Mouse (Mus musculus) brain, embryonic 14.5 days (tissue): ENCODE measurements around the gene Serpina3i. TPM values are rescaled to one million over a fixed set of nuclear protein-coding genes. Genes with fewer than 3 reads are reported as not detected.

Experiments used
- DNase-seq: peaks from one replicate; pipeline ENCODE4 v3.0.0-alpha.2; 2011; ENCODE audit warnings: low read depth
- CTCF ChIP-seq: fragments of 200-500 bp; IDR thresholded peaks from 2 replicates; pipeline ENCODE4 v1.5.1; 2012; ENCODE audit warnings: inconsistent platforms, mild to moderate bottlenecking, moderate library complexity, borderline replicate concordance; ENCODE audit not compliant: insufficient read depth, insufficient read length; ENCODE audit errors: extremely low read depth
- POLR2A ChIP-seq: fragments of 200-500 bp; IDR thresholded peaks from 2 replicates; pipeline ENCODE4 v1.6.1; 2012; ENCODE audit warnings: mild to moderate bottlenecking, inconsistent platforms, borderline replicate concordance; ENCODE audit not compliant: poor library complexity, insufficient read depth, insufficient read length, severe bottlenecking; ENCODE audit errors: extremely low read depth
- polyA plus RNA-seq: library from polyadenylated mRNA; depleted of rRNA; stranded (reverse); fragments of >200 nt; gene quantifications from 2 replicates; pipeline ENCODE4 v1.2.3, GENCODE M21; 2012

Serpina3i gene
- polyA plus RNA-seq, 1 experiment = 0.07 TPM

DNA sequence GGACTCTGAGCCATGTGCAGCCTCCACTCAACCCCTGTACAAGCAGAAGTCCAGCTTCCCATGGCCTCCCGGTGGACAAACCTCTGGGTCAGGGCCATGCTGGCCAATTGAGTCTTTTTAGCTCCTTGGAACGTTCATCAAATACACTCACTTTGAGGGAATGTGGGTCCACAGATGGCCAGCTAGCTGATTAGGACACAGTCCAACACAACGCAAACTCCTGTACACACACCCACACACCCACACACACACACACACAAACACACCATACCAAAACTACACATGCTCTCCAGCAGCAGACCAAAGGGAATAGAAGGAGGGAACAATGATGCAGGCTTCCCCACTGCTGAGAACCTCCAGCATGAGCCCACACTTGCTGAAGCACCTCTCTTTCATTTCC is 17.3 kb upstream of the Serpina3i start:
- TF ChIP-seq POLR2A = no peak
- no peak for TF ChIP-seq CTCF
- no peak for DNase-seq

DNA sequence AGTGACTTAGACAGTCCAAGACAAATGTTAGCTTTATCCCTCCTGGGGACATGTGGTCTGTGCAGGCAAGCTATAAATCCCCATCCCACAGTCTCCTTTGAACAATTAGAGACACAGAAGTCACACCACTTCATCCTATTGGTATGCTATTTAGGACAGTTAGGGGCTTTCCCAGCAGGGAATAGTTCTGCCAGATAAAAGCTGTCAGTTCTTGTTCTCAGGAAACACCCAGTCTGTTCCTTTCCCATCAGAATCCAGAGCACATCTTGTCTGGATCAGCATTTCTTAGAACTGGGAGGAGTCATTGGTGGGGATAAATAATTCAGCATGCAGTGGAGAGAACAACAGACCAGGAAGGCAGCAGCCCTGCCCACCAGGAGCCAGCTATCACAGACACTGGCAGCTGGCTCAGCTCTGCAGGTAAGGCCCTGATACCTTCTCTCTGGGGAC is 15.3 kb upstream of the Serpina3i start:
- TF ChIP-seq POLR2A (no peak), CTCF (no peak)
- peak; percentile 57 for DNase-seq

DNA sequence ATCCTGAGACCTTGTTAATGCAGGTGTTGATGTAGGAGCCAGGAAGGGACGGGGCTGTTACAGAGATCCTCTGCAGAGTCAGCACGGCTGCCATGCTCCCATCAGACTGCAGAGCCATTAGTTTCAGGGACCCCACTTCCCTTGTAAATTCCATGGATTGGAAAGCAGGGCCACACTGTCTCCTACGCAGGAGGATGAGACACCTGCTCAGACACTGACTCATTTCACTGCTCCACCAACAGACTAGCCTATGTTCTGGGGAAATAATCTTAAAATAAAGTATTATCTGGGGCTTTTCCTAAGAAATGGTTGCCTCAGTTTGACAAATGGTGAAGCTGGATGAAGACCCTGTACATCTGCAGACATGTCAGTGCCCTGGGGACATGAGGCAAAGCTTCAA is 14.7 kb upstream of the Serpina3i start:
- no peak for DNase-seq
- no peak for TF ChIP-seq CTCF
- no peak for TF ChIP-seq POLR2A

DNA sequence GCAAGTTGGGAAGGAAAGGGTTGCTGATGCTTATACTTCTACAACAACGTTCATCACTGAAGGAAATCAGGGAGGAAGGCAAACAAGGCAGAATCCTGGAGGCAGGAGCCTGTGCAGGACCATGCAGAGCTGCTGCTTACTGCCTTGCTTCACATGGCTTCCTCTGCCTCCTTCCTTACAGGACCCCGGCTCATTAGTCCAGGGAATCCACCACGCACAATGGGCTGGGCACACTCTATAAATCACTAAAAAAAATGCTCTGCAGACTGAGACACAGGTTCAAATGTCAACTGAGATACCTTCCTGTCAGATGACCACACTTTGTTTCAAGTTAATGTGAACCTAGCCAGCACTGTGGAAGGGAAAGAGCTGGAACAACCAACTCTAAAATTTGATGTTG is 1.9 kb upstream of the Serpina3i start:
- TF ChIP-seq POLR2A = no peak
- no peak for TF ChIP-seq CTCF
- no peak for DNase-seq

DNA sequence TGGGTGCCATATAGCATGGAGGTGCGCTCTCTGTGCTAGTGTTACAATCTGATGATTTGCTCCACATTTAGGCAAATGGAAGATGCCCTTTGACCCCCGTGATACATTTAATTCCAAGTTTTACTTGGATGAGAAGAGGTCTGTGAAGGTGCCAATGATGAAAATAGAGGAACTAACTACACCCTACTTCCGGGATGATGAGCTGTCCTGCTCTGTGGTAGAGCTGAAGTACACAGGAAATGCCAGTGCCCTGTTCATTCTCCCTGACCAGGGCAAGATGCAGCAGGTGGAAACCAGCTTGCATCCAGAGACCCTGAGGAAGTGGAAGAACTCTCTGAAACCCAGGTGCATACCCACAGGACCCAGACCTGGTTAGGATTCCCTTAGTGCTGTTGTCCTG is 3.5 kb downstream of the Serpina3i start:
- TF ChIP-seq CTCF (no peak), POLR2A (no peak)
- no peak for DNase-seq

DNA sequence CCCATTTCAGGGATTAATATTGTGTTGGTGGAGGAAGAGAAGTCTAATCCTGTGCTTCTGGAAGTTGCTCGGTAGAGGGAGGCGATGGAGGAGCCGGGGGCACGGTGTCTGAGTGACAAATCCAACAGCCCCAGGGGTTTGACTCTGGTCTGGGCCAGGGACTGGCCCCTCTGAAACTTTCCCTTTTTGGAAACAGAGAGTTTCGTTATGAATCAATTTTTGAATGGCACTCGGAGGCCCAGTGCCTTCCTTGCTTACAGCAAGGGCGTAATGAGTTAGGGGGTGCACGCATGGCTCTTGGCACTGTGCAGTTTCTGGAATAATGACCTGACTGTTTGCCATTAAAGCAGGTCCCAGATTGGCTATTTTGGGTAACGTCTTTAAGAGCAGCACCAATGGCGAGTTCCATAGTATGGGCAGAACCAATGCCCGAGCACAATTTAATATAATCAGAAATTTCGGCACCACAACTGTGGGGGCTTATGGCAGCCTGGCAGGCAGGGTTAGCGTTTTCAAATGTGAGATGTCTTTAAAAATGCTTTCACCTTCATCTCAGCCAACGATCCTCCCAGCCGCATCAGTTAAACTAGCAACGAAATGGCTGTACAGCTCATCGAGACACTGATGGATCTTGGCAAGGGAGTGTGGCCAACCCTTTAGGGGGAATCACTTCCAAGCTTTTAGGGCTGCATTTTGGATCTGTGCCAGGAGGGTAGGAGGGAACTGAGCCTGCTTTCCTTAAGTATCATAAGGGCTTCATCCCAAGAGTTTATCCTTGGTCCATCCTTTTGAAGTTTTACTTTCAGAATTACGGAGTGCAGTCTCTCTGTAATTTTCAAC is 15.5 kb downstream of the Serpina3i start:
- DNase-seq = peak; percentile 83
- TF ChIP-seq CTCF (no peak), POLR2A (no peak)

DNA sequence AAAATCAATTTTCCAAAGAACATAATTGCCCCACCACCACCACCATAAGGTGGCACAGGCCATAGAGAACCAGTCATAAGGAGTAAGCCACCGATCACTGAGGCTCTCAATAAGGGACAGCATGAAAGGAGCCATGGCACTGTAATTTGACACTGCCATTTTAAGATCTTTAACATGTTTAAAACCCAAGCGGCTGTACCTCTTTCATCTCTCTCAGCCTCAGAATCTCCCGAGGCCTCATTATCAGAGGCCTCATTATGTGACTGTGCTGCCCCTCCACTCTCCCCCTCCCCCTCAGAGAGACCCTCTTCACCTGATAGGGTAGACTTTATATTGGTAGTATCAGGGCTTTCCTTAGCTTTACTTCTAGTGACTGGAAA is 16.1 kb downstream of the Serpina3i start:
- peak; percentile 76 for DNase-seq
- TF ChIP-seq POLR2A (no peak), CTCF (no peak)

DNA sequence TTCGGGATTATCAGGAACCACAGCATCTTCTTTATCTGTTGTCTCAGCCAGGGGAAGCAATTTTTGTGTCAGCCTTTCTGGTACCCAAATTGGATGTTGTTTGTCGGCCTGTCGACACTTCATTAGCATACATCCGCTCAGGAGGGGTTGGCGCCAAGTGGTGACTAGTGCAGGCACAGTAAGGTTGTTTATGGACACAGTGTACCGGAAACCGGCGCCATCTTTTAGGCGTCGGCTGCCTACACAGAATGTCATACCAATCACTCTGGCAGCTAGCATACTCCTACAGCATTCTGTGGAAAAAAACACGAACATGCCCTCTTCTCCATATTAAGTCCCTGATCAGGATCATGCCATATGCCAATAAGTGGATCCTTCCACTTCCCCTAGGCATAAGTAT is 20.5 kb downstream of the Serpina3i start:
- DNase-seq = peak; percentile 24
- TF ChIP-seq POLR2A (no peak), CTCF (no peak)

DNA sequence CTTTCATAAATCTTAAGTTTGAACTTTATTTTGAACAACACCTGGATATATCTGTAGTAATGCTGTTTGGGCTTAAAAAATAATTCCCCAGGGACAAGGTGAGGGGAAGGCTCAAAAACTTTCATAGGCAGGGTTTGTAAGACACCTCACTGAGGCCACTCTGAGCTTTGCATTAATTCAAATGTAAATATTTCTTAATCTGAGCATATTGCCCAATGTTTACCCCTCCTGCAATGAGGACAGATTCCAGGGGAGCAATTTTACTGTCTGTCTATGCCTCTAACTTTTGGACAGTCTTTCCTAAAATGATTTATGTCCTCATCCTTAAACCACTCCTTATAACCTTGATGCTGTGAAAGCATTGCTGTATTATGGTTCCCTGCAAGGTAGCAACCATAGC is 25.4 kb downstream of the Serpina3i start:
- TF ChIP-seq CTCF (no peak), POLR2A (no peak)
- no peak for DNase-seq

DNA sequence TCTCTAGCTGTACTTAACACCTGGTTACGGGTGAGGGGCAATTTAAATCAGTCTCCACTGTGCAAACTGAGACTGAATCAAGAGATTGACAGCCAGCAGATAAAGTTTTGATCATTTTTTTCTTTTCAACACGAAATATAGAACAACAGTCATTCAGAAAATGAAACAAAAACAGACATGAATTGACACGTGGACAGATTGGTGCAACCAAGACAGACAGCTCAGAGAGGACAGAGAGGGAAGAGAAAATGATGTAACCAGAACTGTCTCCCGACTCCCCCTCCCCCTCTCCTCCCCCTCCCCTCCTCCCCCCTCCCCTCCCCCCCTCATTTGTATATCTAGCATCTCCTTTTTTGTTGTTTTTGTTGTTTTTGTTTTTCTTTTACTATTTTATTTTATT is 26.9 kb downstream of the Serpina3i start:
- TF ChIP-seq CTCF (no peak), POLR2A (no peak)
- DNase-seq = no peak

DNA sequence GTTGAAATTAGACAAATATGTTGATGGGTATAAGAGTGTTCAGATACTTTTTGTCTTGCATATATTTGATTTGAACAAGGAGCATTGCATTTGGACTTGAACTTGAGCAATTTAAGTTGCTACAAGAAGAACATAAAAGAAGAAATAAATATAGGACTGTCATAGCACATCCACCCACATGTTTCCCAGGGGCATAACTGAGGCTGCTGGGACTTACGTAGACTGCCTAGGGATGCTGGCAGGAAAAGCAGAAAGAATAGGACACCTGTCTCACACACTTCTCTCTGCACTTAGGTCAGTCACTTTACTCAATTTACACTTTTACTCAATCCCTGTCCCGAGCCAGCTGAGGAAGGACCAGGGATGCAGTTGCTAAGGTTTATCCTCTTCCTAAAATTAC is 31.0 kb downstream of the Serpina3i start:
- DNase-seq = no peak
- no peak for TF ChIP-seq POLR2A
- no peak for TF ChIP-seq CTCF

DNA sequence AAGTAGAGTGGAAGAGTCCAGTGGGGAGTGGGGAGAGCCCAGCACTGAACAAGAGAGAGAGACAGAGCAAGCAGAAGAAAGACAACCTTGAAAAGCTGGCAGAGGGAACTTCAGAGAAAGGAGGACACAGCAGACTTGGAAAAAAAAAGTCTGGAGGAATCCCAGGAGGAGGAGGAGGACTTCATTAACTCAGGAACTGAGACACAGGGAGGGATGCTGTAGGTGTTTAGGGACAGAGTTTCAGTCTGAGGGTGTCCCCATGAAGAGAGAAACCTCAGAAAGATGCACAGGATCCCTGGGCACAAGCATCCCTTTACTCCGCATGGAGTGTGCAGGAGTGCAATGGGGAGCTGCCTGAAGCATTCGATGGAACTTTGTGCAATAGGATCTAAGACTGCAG is 35.1 kb downstream of the Serpina3i start:
- TF ChIP-seq POLR2A = no peak
- TF ChIP-seq CTCF = no peak
- DNase-seq = no peak
